Mouse (Mus musculus): ENCODE data around the gene Sem1. TPM values are rescaled to one million over a fixed set of nuclear protein-coding genes. Genes with fewer than 3 reads are reported as not detected.

The Sem1 gene
- total and polyA plus RNA-seq, 3 experiments = 126 to 176 TPM; not detected in 1

DNA sequence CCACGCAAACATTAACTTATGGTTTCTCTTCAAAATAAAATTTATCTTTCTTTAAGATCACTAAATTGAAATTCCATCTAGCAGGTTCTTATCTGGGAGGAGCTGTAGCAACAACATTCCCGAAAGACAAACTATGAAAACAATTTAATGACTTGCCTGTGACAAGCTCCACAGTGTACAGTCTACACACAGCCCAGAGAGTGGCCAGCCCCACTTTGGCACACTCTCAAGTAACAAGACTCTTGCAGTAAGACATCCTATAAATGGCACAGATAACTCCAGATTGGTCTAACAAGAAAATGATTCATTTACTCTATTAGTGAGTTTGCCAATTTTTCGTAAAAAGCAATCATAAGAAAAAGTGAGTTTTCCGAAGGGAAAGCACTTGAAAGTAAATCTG, 2.7 kb downstream of the Sem1 start:
- H3K36me3 ChIP-seq (ENCODE audit: control insufficient read depth in 1 of 2, insufficient read depth in 2 of 2, low read length in 2 of 2) = peaks cover 2 to 18% of the 10 kb centered on the region in 2 experiments; a peak in 2 of 4 replicates
- TF ChIP-seq POLR2AphosphoS2 (IDR thresholded peaks at IDR 0.05; ENCODE audit: low read length) = no peak
- no peak for TF ChIP-seq MYC (IDR thresholded peaks at IDR 0.05; ENCODE audit: low read depth, low read length)
- no peak for TF ChIP-seq HCFC1 (IDR thresholded peaks at IDR 0.05; ENCODE audit: low read depth, low read length)
- TF ChIP-seq BHLHE40 (IDR thresholded peaks at IDR 0.05; ENCODE audit: borderline replicate concordance, low read depth, low read length) = no peak
- TF ChIP-seq MAFK (IDR thresholded peaks at IDR 0.05; ENCODE audit: borderline replicate concordance, low read depth, low read length) = no peak
- no peak for TF ChIP-seq RAD21 (IDR thresholded peaks at IDR 0.05; ENCODE audit: low read depth, low read length)
- TF ChIP-seq SMC3 (IDR thresholded peaks at IDR 0.05; ENCODE audit: low read depth, low read length) = no peak
- TF ChIP-seq ZMIZ1 (IDR thresholded peaks at IDR 0.05; ENCODE audit: low read depth, low read length) = no peak
- no peak for TF ChIP-seq JUND (IDR thresholded peaks at IDR 0.05; ENCODE audit: low read depth, low read length)
- TF ChIP-seq CHD2 (IDR thresholded peaks at IDR 0.05; ENCODE audit: low read length) = no peak
- TF ChIP-seq ELF1 (IDR thresholded peaks at IDR 0.05; ENCODE audit: low read depth, low read length) = no peak
- TF ChIP-seq USF1 (IDR thresholded peaks at IDR 0.05; ENCODE audit: low read depth, low read length) = no peak
- no peak overlapping the region for H3K27ac ChIP-seq (ENCODE audit: control insufficient read depth, low read depth, low read length)
- no peak for DNase-seq (ENCODE audit: low read depth, low spot score)
- peaks cover 4 to 5% of the 10 kb centered on the region in 2 experiments; a peak in 3 of 4 replicates for H3K4me1 ChIP-seq (ENCODE audit: control insufficient read depth in 1 of 2, insufficient read depth in 2 of 2, low read length in 2 of 2)
- H3K79me2 ChIP-seq (ENCODE audit: control insufficient read depth, insufficient read depth, low read length, poor library complexity) = peaks cover 50% of the 10 kb centered on the region
- no peak overlapping the region for H3K4me3 ChIP-seq (ENCODE audit: control insufficient read depth in 1 of 2, insufficient read depth in 1 of 2, low read depth in 2 of 2, low read length in 2 of 2)
- no peak overlapping the region for H3K9ac ChIP-seq (ENCODE audit: control insufficient read depth, low read depth, low read length, poor library complexity, severe bottlenecking)
- no peaks in the 10 kb centered on the region for H3K27me3 ChIP-seq (ENCODE audit: control insufficient read depth in 1 of 2, insufficient read depth in 2 of 2, low read length in 2 of 2)
- no peaks in the 10 kb centered on the region for H3K9me3 ChIP-seq (replicated peaks; ENCODE audit: insufficient read depth, low read length)

DNA sequence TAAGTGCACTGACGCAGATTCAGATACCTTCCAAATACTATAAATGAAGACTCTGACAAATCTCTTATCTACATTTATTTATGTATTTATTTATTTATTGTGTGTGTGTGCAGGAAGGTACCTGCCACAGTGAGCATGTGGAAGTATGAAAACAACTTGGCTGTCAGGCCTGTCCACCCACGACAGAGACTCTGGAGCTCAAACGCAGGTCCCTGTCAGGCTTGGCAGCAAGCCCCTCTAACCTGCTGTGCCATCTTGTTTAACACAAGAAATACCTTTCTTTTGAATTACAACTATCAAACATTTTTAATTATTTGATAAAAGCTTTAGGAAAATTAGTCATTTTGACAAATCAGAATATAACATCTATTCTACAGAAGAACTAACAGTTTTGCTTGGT, 10.0 kb downstream of the Sem1 start:
- Histone ChIP-seq H3K9me3 (replicated peaks; ENCODE audit: insufficient read depth, low read length) (no peaks in the 10 kb centered on the region), H3K79me2 (ENCODE audit: control insufficient read depth, insufficient read depth, low read length, poor library complexity) (peaks cover 33% of the 10 kb centered on the region), H3K4me1 (ENCODE audit: control insufficient read depth in 1 of 2, insufficient read depth in 2 of 2, low read length in 2 of 2) (peaks cover 0 to 7% of the 10 kb centered on the region in 2 experiments)

DNA sequence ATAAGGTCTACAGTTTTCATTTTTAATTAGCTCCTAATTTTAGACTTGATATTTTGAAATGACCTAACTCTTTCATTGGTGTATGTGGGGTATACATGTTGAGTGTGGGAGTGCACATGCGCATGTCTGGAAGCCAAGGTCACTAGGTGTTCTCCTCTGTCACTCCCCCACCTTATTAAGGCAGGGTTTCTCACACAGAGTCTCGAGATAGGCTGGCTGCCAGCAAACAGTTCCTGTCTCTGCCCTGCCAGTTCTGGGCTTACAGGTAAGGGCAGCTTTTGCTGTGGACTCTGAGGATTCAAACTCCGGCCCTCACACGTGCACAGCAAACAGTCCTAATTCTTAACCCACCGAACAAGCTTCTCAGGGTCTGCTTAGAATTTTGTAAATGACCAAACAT, 14.8 kb downstream of the Sem1 start:
- no peak overlapping the region for H3K27ac ChIP-seq (ENCODE audit: control insufficient read depth, low read depth, low read length)
- H3K36me3 ChIP-seq (ENCODE audit: control insufficient read depth in 1 of 2, insufficient read depth in 2 of 2, low read length in 2 of 2) = peaks cover 4 to 24% of the 10 kb centered on the region in 2 experiments; a peak in 3 of 4 replicates
- DNase-seq (ENCODE audit: low read depth, low spot score) = peak; percentile 47
- H3K9me3 ChIP-seq (replicated peaks; ENCODE audit: insufficient read depth, low read length) = no peaks in the 10 kb centered on the region
- no peak overlapping the region for H3K9ac ChIP-seq (ENCODE audit: control insufficient read depth, low read depth, low read length, poor library complexity, severe bottlenecking)
- H3K4me1 ChIP-seq (ENCODE audit: control insufficient read depth in 1 of 2, insufficient read depth in 2 of 2, low read length in 2 of 2) = peaks cover 0 to 7% of the 10 kb centered on the region in 2 experiments; a peak in 3 of 4 replicates
- H3K4me3 ChIP-seq (ENCODE audit: control insufficient read depth in 1 of 2, insufficient read depth in 1 of 2, low read depth in 2 of 2, low read length in 2 of 2) = no peak overlapping the region
- TF ChIP-seq GATA1 (IDR thresholded peaks at IDR 0.05; ENCODE audit: low read depth, low read length) = peak; percentile 35; the same call in 1 of the 2 replicates
- TF ChIP-seq ZC3H11A (IDR thresholded peaks at IDR 0.05; ENCODE audit: low read depth, low read length) = no peak
- peaks cover 37% of the 10 kb centered on the region for H3K79me2 ChIP-seq (ENCODE audit: control insufficient read depth, insufficient read depth, low read length, poor library complexity)
- H3K27me3 ChIP-seq (ENCODE audit: control insufficient read depth in 1 of 2, insufficient read depth in 2 of 2, low read length in 2 of 2) = no peaks in the 10 kb centered on the region

More for the DNA sequence above, 10.0 kb downstream of the Sem1 start:
- Histone ChIP-seq H3K36me3 (ENCODE audit: control insufficient read depth in 1 of 2, insufficient read depth in 2 of 2, low read length in 2 of 2) (peaks cover 0 to 14% of the 10 kb centered on the region in 2 experiments; a peak in 3 of 4 replicates), H3K9ac (ENCODE audit: control insufficient read depth, low read depth, low read length, poor library complexity, severe bottlenecking) (no peak overlapping the region), H3K27me3 (ENCODE audit: control insufficient read depth in 1 of 2, insufficient read depth in 2 of 2, low read length in 2 of 2) (no peaks in the 10 kb centered on the region), H3K4me3 (ENCODE audit: control insufficient read depth in 1 of 2, insufficient read depth in 1 of 2, low read depth in 2 of 2, low read length in 2 of 2) (no peak overlapping the region), H3K27ac (ENCODE audit: control insufficient read depth, low read depth, low read length) (no peak overlapping the region)
- TF ChIP-seq MEF2A (IDR thresholded peaks at IDR 0.05; ENCODE audit: extremely low read depth, insufficient replicate concordance, low read depth, low read length, poor library complexity, severe bottlenecking) (no peak), CHD2 (IDR thresholded peaks at IDR 0.05; ENCODE audit: low read length) (no peak), MYC (IDR thresholded peaks at IDR 0.05; ENCODE audit: low read depth, low read length) (no peak), TAL1 (IDR thresholded peaks at IDR 0.05; ENCODE audit: low read length) (no peak), RAD21 (IDR thresholded peaks at IDR 0.05; ENCODE audit: low read depth, low read length) (no peak), SMC3 (IDR thresholded peaks at IDR 0.05; ENCODE audit: low read depth, low read length) (no peak), RCOR1 (IDR thresholded peaks at IDR 0.05; ENCODE audit: low read depth, low read length) (no peak), MAX (IDR thresholded peaks at IDR 0.05; ENCODE audit: low read length) (no peak), ELF1 (IDR thresholded peaks at IDR 0.05; ENCODE audit: low read depth, low read length) (no peak), HCFC1 (IDR thresholded peaks at IDR 0.05; ENCODE audit: low read depth, low read length) (no peak)
- DNase-seq (ENCODE audit: low read depth, low spot score) = no peak

Measured in MEL (cell line).